Mouse (Mus musculus): ENCODE measurements around the gene 9430038I01Rik.

9430038I01Rik gene

GRCm38 (mm10) chr7:137364571-137364970 lies 46.0 kb downstream of the 9430038I01Rik start:
- DNase-seq: no peak

DNA sequence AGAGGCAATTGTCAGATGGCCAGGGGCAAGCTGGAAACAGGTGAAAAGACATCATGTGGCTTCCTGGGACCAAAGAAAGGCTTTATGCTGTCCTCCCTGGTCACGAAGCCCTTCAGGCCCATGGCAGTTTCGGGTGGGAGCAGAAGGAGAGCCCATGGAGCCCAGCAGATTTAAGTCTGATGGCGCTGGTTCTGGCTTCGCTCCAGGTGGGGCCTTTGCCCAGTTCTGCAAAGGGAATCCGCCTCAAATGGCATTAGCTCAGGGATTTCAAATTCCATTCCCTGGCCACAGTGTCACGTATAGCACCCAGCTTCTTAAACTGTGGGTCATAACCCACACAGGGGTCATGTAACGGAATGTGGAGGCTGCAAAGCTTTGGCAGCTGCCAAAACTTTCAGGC lies 63.7 kb downstream of the 9430038I01Rik start:
- peak; percentile 22 for DNase-seq

DNA sequence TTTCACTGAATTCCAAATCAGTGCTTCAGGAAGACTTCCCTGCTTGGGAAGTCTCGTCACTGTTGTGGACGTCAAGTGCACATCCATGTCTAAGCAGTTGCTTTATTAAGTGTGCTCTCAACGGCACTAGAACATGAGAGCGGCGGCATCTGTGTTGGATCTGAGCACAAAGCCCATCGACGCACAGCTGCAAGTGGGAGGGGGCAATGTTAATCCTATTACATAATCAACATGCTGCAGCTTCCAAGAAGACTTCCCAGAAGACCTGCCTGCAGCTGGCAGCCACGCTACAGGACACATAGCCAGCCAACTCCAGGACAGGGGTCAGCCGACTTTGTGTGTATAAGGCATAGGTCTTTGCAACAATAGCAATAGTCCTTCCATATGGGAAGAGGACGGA lies 64.5 kb downstream of the 9430038I01Rik start:
- DNase-seq: no peak

GRCm38 (mm10) chr7:137333951-137334350 lies 76.6 kb downstream of the 9430038I01Rik start:
- no peak for DNase-seq
